Mouse (Mus musculus): ENCODE data around the gene Dbn1. TPM values are rescaled to one million over a fixed set of nuclear protein-coding genes. Genes with fewer than 3 reads are reported as not detected.

Dbn1 gene
- polyA plus RNA-seq, 1 experiment from 2014 or later: 43.0 TPM

GRCm38 (mm10) chr13:55510668-55511491 is 23.0 kb upstream of the Dbn1 start:
- H3K36me3 ChIP-seq (ENCODE audit: insufficient read depth, low read length): peaks cover 10% of the 10 kb centered on the region; the same call in 1 of the 2 replicates
- peak overlapping the region; percentile 3; the same call in 1 of the 2 replicates for H3K4me3 ChIP-seq (ENCODE audit: low read depth, low read length)
- no peaks in the 10 kb centered on the region for H3K27me3 ChIP-seq (replicated peaks; ENCODE audit: insufficient read depth, low read length)
- DNase-seq (ENCODE audit: low spot score) (peak; percentile 93), ATAC-seq (peak; percentile 88)
- H3K4me2 ChIP-seq (replicated peaks; ENCODE audit: low read depth, low read length): peak overlapping the region; percentile 79
- TF ChIP-seq CTCF (IDR thresholded peaks at IDR 0.05): peak; percentile 48
- TF ChIP-seq EP300 (IDR thresholded peaks at IDR 0.05): peak; percentile 49
- H3K9me3 ChIP-seq (ENCODE audit: low read length): no peaks in the 10 kb centered on the region
- 0 out of 2 replicates have a peak overlapping the region, but pooled peaks have one; percentile 16 for H3K9ac ChIP-seq (replicated peaks; ENCODE audit: low read depth)
- H3K27ac ChIP-seq (ENCODE audit: low read length): peak overlapping the region; percentile 90
- peaks cover 21% of the 10 kb centered on the region for H3K4me1 ChIP-seq (ENCODE audit: insufficient read depth, low read depth, low read length)
- WGBS: 1% methylated on average over 6 of the region's 6 CpGs

- whole genome bisulfite sequencing: 29% methylated on average over 3 of the region's 3 CpGs
- H3K36me3 ChIP-seq (ENCODE audit: insufficient read depth, low read length): peaks cover 13% of the 10 kb centered on the region; the same call in 1 of the 2 replicates
- DNase-seq (ENCODE audit: low spot score) (no peak), ATAC-seq (peak; percentile 31)
- peaks cover 21% of the 10 kb centered on the region for H3K4me1 ChIP-seq (ENCODE audit: insufficient read depth, low read depth, low read length)
- H3K4me2 ChIP-seq (replicated peaks; ENCODE audit: low read depth, low read length): 0 out of 2 replicates have a peak overlapping the region, but pooled peaks have one; percentile 6
- H3K27me3 ChIP-seq (replicated peaks; ENCODE audit: insufficient read depth, low read length): no peaks in the 10 kb centered on the region
- no peaks in the 10 kb centered on the region for H3K9me3 ChIP-seq (ENCODE audit: low read length)
- no peak overlapping the region for H3K4me3 ChIP-seq (ENCODE audit: low read depth, low read length)
- H3K9ac ChIP-seq (replicated peaks; ENCODE audit: low read depth): no peak overlapping the region
- peak overlapping the region; percentile 90 for H3K27ac ChIP-seq (ENCODE audit: low read length)
- TF ChIP-seq CTCF (IDR thresholded peaks at IDR 0.05): no peak
- TF ChIP-seq EP300 (IDR thresholded peaks at IDR 0.05): 0 out of 2 replicates have a peak, but pooled peaks have one; percentile 56
Measured at GRCm38 (mm10) chr13:55510332-55510667, 22.4 kb upstream of the Dbn1 start.

DNA sequence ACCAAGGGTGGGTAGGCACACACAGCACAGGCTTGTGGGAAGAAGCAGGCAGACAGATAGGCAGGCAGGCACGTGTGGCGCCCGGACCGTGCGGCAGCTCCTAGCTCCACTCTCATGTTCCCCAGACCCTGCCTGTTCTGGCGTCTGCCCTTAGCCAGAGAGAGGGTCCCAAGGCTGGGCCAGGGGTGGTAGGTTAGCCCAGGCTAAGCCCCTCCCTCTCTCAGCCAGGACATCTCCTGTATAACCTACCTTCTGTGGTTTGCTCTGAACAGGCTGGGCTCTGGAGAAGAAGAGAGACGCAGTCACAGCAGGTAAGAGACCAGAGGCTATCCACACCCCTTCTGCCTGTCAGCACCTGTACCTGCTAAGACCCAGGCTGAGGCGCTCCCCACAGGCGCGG is 20.6 kb upstream of the Dbn1 start:
- Histone ChIP-seq H3K4me2 (replicated peaks; ENCODE audit: low read depth, low read length) (no peak overlapping the region), H3K27ac (ENCODE audit: low read length) (no peak overlapping the region), H3K9me3 (ENCODE audit: low read length) (no peaks in the 10 kb centered on the region), H3K27me3 (replicated peaks; ENCODE audit: insufficient read depth, low read length) (no peaks in the 10 kb centered on the region; the same call in 1 of the 2 replicates), H3K9ac (replicated peaks; ENCODE audit: low read depth) (no peak overlapping the region), H3K4me1 (ENCODE audit: insufficient read depth, low read depth, low read length) (peaks cover 21% of the 10 kb centered on the region), H3K4me3 (ENCODE audit: low read depth, low read length) (no peak overlapping the region), H3K36me3 (ENCODE audit: insufficient read depth, low read length) (peaks cover 24% of the 10 kb centered on the region; the same call in 1 of the 2 replicates)
- ATAC-seq (no peak), DNase-seq (ENCODE audit: low spot score) (no peak)
- 94% methylated on average over 10 of the region's 10 CpGs for WGBS
- TF ChIP-seq EP300 (IDR thresholded peaks at IDR 0.05): no peak
- TF ChIP-seq CTCF (IDR thresholded peaks at IDR 0.05): no peak

- 67% methylated on average over 10 of the region's 11 CpGs for WGBS
- DNase-seq (ENCODE audit: low spot score): no peak
- no peak for ATAC-seq
- Histone ChIP-seq H3K27me3 (replicated peaks; ENCODE audit: insufficient read depth, low read length) (no peaks in the 10 kb centered on the region; the same call in 1 of the 2 replicates), H3K4me1 (ENCODE audit: insufficient read depth, low read depth, low read length) (peaks cover 21% of the 10 kb centered on the region), H3K9ac (replicated peaks; ENCODE audit: low read depth) (no peak overlapping the region), H3K4me3 (ENCODE audit: low read depth, low read length) (no peak overlapping the region), H3K36me3 (ENCODE audit: insufficient read depth, low read length) (peaks cover 24% of the 10 kb centered on the region; the same call in 1 of the 2 replicates), H3K9me3 (ENCODE audit: low read length) (no peaks in the 10 kb centered on the region), H3K27ac (ENCODE audit: low read length) (no peak overlapping the region), H3K4me2 (replicated peaks; ENCODE audit: low read depth, low read length) (no peak overlapping the region)
- TF ChIP-seq CTCF (IDR thresholded peaks at IDR 0.05): peak; percentile 32; the same call in 1 of the 2 replicates
- TF ChIP-seq EP300 (IDR thresholded peaks at IDR 0.05): no peak
Measured at GRCm38 (mm10) chr13:55507877-55508276, 20.0 kb upstream of the Dbn1 start.

GRCm38 (mm10) chr13:55506697-55507096 is 18.8 kb upstream of the Dbn1 start:
- DNase-seq (ENCODE audit: low spot score): no peak
- Histone ChIP-seq H3K9me3 (ENCODE audit: low read length) (no peaks in the 10 kb centered on the region), H3K27ac (ENCODE audit: low read length) (no peak overlapping the region), H3K27me3 (replicated peaks; ENCODE audit: insufficient read depth, low read length) (no peaks in the 10 kb centered on the region; the same call in 1 of the 2 replicates), H3K4me2 (replicated peaks; ENCODE audit: low read depth, low read length) (no peak overlapping the region), H3K9ac (replicated peaks; ENCODE audit: low read depth) (no peak overlapping the region), H3K4me3 (ENCODE audit: low read depth, low read length) (no peak overlapping the region), H3K4me1 (ENCODE audit: insufficient read depth, low read depth, low read length) (peaks cover 13% of the 10 kb centered on the region), H3K36me3 (ENCODE audit: insufficient read depth, low read length) (peaks cover 24% of the 10 kb centered on the region)
- ATAC-seq: no peak
- TF ChIP-seq EP300 (IDR thresholded peaks at IDR 0.05) (no peak), CTCF (IDR thresholded peaks at IDR 0.05) (no peak)
- WGBS: 88% methylated on average over 10 of the region's 10 CpGs

DNA sequence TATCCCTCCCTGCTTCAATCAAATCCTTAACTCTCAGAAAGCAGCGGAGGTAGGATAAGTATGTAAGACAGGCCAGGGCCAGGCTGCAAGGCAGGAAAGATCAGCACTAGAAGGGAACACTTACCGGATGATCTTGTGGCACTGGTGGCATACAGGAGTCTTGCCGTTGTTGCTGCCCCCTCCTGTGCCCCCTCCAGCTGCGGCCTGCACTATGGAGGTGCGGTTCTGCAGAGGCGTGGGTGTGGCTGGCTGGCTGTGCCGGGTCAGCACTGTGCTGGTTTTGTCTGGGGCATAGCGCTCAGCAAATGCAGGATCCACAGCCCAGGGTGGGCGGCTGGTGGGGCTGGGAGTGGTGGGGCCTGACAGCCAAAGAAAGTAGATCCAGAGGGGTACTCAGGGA is 17.9 kb upstream of the Dbn1 start:
- peaks cover 24% of the 10 kb centered on the region for H3K36me3 ChIP-seq (ENCODE audit: insufficient read depth, low read length)
- no peak for TF ChIP-seq EP300 (IDR thresholded peaks at IDR 0.05)
- TF ChIP-seq CTCF (IDR thresholded peaks at IDR 0.05): no peak

More for the DNA sequence above, 17.9 kb upstream of the Dbn1 start:
- H3K4me1 ChIP-seq (ENCODE audit: insufficient read depth, low read depth, low read length): peaks cover 7% of the 10 kb centered on the region
- ATAC-seq (no peak), DNase-seq (ENCODE audit: low spot score) (no peak)
- H3K9ac ChIP-seq (replicated peaks; ENCODE audit: low read depth): no peak overlapping the region
- no peak overlapping the region for H3K27ac ChIP-seq (ENCODE audit: low read length)
- 97% methylated on average over 9 of the region's 9 CpGs for WGBS
- H3K9me3 ChIP-seq (ENCODE audit: low read length): no peaks in the 10 kb centered on the region
- no peak overlapping the region for H3K4me2 ChIP-seq (replicated peaks; ENCODE audit: low read depth, low read length)
- H3K4me3 ChIP-seq (ENCODE audit: low read depth, low read length): no peak overlapping the region
- H3K27me3 ChIP-seq (replicated peaks; ENCODE audit: insufficient read depth, low read length): no peaks in the 10 kb centered on the region; the same call in 1 of the 2 replicates
